Mouse (Mus musculus) olfactory bulb, adult 2 months (tissue): ENCODE results near the gene Vasp.

Source experiments
- CTCF ChIP-seq: fragments of 200-500 bp; IDR thresholded peaks from 2 replicates; pipeline ENCODE4 v1.5.1; 2012; ENCODE audit warnings: low read depth, mild to moderate bottlenecking, low read length, moderate library complexity; ENCODE audit not compliant: insufficient read depth
- POLR2A ChIP-seq: fragments of 200-500 bp; IDR thresholded peaks from 2 replicates; pipeline ENCODE4 v1.6.1; 2012; ENCODE audit warnings: mild to moderate bottlenecking, low read depth, low read length, moderate library complexity; ENCODE audit not compliant: insufficient read depth

GRCm38 (mm10) chr7:19295503-19296185, 24.0 kb upstream of the Vasp start:
- no peak for TF ChIP-seq POLR2A
- peak; percentile 94 for TF ChIP-seq CTCF
